Mouse (Mus musculus) heart, adult 18-20 months (tissue): ENCODE results near the gene Mtmr10. TPM values are rescaled to one million over a fixed set of nuclear protein-coding genes. Genes with fewer than 3 reads are reported as not detected.

ENCODE experiments used
- DNase-seq, 2 experiments: peaks; one replicate each; pipeline ENCODE4 v3.0.0; 2021 to 2022; ENCODE audit warnings: mixed read lengths in 1 of 2
- long read RNA-seq, 2 experiments: library from polyadenylated mRNA; stranded (forward); transcript quantifications; one replicate each; pipeline ENCODE4 v2.0.0; 2021
- total RNA-seq, 2 experiments: library from RNA; stranded (reverse); gene quantifications; 2 replicates each; pipeline ENCODE4 v1.2.3; 2021

Gene Mtmr10
- total RNA-seq: 10 to 100 TPM; 14.2 to 14.3 TPM
- long read RNA-seq, experiment 1, full-length matches to known transcripts: 3 of 4 reads
- long read RNA-seq, experiment 1, partial matches to known transcripts: 0 of 4 reads
- long read RNA-seq, experiment 1, other reads (novel, unspliced or antisense): 1 of 4 reads
- long read RNA-seq, experiment 2, full-length matches to known transcripts: 2 of 3 reads
- long read RNA-seq, experiment 2, partial matches to known transcripts: 0 of 3 reads
- long read RNA-seq, experiment 2, other reads (novel, unspliced or antisense): 1 of 3 reads

DNA sequence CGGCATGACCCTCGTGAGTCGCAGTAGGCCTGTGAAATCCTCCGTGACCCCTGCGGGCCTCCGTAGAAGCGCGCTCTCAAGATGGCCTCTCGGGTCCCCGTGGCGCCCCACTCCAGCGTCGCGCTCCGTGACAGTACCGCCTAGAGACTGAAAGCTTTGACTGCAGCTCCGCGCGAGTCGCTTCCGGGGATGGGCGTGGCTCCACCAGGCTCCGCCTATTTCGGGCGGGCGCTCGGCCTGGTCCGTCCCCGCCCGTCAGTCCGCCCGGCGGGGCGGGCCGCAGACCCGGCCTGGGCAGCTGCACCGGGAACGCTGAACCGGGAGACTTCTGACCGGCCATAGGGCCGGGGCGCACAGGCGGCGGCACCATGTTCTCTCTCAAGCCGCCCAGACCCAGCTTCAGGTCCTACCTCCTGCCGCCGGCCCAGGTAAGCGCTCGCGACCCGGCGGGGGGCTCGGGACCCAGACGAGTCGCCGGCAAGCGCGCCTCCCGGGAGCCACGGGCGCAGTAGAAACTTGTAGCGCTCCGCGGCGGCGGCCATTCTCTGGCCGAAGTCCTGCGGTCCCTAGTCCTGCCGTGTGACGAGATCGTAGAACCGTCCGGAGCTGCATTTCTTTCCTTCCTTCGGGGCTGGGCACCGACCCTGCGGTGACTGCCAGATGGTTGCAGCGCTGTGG is at the start of gene Mtmr10:
Gene Mtmr10, plus strand, starts transcription at position 240 of the 678 bp plus-strand sequence.
- peak; percentile 98 for DNase-seq

GRCm38 (mm10) chr7:64237747-64238146 is 49.7 kb upstream of the Mtmr10 start:
- DNase-seq: no peak

- no peak for DNase-seq
These were observed 48.9 kb upstream of the Mtmr10 start for GRCm38 (mm10) chr7:64238410-64239086.

DNA sequence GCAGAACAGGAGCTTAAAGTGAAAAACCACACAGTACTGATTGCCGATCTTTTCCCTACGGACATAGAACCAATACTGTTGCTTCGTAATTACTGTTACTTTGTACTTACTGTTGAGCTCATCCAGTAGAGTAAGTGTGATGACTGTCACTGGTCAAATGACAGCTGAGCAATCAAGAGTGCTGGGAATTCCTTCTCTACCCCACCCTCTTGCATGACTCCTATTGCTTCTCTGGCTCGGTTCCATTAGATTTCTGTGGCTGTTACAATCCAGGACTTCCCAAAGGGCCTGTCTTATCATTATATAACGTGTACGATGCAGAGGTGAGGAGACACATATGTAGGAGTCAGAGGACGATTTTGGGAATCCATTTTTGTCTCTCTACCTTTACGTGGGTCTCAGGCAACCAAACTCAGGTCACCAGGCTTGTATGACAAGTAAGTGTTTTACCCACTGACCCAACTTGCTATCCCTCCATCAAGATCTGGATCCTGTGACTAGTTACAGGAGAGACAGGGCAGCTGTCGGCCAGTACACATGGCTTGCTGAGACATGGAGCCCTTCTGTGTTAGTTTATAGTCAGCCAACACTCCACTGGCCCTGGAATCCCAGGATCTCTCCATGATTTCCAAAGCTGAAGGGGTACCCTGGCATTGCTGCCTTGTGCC is 48.2 kb upstream of the Mtmr10 start:
- no peak for DNase-seq

DNA sequence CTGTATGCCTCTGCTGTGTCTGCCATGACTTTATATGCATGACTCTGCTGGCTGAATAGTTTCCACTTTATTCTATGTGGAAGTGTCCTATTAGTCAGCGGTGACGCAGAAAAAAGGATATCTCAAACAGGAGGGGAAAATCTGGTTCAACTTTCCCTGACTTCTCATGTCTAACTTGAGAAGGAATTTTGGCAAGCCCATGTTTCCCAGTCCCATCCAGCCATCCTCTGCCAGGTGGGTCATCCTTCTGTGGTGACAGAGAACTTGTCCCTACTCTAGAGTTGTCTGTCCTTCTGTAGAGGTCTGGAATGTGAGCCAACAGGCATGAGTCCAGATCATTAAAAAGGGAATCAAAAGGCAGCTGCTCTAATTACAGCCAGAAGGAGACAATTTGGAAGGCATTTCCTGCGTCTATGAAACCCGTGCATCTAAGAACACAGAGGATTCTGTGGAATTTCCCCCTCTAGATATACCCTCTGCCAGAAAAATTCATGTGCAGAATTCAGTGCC is 47.6 kb upstream of the Mtmr10 start:
- peak; percentile 13 to 43 for DNase-seq

DNA sequence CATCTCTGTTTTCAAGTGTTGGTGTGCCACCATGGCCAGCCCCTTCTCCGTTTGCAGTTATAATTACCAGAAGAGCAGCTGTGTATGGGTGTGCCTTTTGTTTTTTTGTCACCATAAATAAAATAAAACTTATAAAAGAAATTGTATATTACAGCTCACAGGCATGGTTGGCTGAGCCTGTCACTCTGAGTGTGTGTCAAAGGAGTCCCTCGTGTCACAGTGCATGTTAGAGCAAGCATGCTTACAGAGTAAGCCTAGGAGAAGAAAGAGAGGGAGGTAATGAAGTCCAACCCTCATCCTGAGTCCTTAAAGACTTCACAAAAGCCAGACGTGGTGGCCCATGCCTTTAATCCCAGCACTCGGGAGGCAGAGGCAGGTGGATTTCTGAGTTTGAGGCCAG is 45.0 kb upstream of the Mtmr10 start:
- DNase-seq: no peak

- no peak for DNase-seq
These were observed 43.1 kb upstream of the Mtmr10 start for GRCm38 (mm10) chr7:64244371-64244770.

- no peak for DNase-seq
These were observed 40.7 kb upstream of the Mtmr10 start for GRCm38 (mm10) chr7:64246713-64247112.

DNA sequence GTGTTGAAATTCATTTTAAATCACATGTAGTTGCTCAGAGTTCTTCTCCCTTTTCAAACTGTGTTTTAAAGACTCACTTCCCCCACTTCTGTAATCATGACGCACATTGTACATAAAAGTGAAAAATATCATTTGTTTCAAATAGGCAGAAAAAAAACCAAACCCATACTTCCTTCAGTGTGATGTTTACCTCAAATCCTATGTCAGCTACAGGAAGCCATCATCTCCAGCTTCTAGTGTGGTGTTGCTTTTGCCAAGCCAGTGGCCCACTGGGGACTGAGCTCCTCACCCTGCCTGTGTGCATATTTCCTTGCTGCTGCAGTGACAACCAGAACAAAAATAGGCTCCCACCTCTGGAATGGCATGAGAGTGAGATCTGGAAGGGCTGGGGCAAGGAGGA is 39.1 kb upstream of the Mtmr10 start:
- no peak for DNase-seq

- DNase-seq: peak in 1 of 2 experiments; percentile 47
These were observed 37.7 kb upstream of the Mtmr10 start for GRCm38 (mm10) chr7:64249715-64250114.

- no peak for DNase-seq
These were observed 37.0 kb upstream of the Mtmr10 start for GRCm38 (mm10) chr7:64250417-64250816.

- DNase-seq: no peak
These were observed 33.7 kb upstream of the Mtmr10 start for GRCm38 (mm10) chr7:64253736-64254135.

GRCm38 (mm10) chr7:64265502-64266279 is 21.8 kb upstream of the Mtmr10 start:
- no peak for DNase-seq

GRCm38 (mm10) chr7:64266587-64266986 is 20.9 kb upstream of the Mtmr10 start:
- no peak for DNase-seq

DNA sequence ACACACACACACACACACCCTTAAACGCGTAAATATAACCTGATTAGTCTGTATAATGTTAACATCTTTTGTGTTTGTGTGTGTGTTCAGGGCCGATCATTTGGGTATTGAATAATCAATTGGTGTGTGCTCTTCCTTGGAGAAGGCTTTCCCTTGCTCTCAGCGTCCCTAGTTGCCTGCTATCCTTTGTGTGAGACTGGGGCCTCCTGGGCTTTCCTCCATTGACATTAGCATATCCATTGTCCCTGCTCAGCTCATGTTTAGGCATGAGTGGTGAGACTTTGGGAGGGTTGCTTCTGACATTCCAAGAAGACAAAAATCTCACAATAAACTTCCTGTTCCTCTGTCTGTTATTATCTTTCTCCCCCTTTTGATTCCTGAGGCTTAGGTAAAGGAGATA is 15.5 kb upstream of the Mtmr10 start:
- DNase-seq: no peak

DNA sequence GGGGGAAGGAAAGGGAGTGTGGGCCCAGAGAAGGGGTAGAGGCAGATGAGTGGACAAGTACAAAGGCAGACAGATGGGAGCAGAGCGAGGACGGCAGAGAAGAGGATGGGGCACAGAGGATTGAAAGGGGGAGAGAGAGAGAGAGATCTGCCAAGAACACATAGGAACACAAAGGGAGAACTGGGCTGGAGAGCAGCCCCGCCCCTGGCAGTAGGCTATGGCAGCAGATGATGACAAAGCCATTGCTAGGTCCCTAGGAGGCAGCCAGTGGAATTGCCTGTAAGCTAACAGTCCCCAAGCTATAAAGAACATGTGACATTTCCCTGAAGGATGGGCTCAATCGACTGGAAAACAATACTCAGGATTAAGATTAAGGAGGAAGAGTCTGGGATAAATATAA is 11.9 kb upstream of the Mtmr10 start:
- no peak for DNase-seq

DNA sequence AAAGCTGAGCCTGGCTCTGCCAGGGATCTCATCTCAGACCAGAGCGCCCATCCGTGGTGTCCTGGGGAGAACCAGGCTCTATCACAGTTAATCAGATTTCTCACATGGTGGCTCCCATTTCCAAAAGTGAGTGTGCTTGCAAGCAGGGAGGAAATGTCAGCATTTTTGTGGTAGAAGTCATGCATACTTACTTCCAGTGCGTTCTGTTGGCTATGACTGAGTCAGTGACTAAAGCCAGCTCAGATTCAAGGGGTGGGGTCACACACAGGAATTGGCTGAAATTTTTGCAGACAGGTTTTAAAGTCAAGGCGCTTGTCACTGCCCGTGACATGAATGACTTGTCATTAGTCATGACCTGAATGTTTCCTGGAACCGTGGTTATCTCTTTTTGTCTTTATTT is 10.5 kb upstream of the Mtmr10 start:
- no peak for DNase-seq

- no peak for DNase-seq
These were observed 8.9 kb upstream of the Mtmr10 start for GRCm38 (mm10) chr7:64278526-64278925.

GRCm38 (mm10) chr7:64279548-64279947 is 7.9 kb upstream of the Mtmr10 start:
- DNase-seq: peak in 1 of 2 experiments; percentile 62

- no peak for DNase-seq
These were observed 887 bp upstream of the Mtmr10 start for GRCm38 (mm10) chr7:64286566-64286965.

DNA sequence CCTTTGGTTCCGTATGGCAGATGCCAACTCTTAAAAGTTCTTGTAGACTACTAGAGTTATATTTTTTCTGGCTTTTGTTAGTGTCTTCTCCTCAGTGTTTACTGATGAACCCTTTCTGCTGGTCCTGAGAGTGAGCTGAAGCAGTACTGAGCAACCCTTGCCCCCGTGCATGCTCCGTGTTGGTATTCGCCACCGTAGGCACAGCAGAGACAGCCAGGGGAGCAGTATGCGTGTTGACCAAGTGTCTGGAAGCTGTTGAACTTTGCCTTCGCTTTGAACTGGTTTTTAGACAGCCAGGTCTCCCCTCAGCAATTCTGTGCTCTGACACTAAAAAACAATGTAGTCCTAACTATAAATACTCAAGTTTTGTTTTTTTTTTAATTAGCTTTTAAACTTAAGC is 2.0 kb downstream of the Mtmr10 start:
- DNase-seq: no peak

- DNase-seq: peak in 1 of 2 experiments; percentile 31
These were observed 3.0 kb downstream of the Mtmr10 start for GRCm38 (mm10) chr7:64290431-64290830.
